Mouse (Mus musculus): ENCODE results near the gene Anks1. TPM values are rescaled to one million over a fixed set of nuclear protein-coding genes. Genes with fewer than 3 reads are reported as not detected.
A peak's percentile ranks its signal among the peaks of the same experiment; 100 is the strongest.

The Anks1 gene
- total and polyA plus RNA-seq, 2 experiments, result 8.8 to 10.0 TPM

DNA sequence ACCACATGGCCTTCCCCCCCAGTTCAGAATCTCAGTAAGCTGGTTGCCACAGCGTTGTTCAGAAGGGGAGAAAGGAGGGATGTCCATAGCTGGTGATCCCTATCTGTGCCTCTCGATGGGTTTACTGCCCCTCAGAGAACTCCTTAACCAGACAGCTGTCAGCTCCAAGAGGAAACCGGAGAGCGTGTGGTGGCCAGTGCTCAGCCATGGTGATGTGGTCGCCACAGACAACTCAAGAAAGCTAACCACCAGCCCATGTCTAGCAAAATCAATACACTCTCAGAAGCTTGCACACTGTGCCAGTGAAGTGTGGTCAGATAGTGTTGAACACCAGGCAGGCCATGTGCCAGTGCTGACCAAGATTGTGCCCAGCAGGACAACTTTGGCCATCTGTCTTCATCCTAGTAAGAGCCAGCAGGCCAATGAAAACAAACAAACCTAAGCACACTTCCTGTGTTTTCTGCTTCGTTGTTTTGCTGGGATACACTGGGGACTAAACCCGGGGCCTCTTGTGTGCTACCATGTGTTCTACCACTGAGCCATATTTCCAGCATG is 73.7 kb downstream of the Anks1 start:
- no peak overlapping the region for H3K9ac ChIP-seq (ENCODE audit: low read depth, low read length)
- no peak overlapping the region for H3K4me3 ChIP-seq (ENCODE audit: insufficient read depth, low read depth, low read length)
- 70% methylated on average over 7 of the region's 7 CpGs for WGBS
- TF ChIP-seq CTCF (IDR thresholded peaks at IDR 0.05; ENCODE audit: low read depth, low read length), result no peak
- no peak for TF ChIP-seq POLR2A (IDR thresholded peaks at IDR 0.05; ENCODE audit: extremely low read depth, insufficient read depth, low read length)
- H3K27ac ChIP-seq (replicated peaks; ENCODE audit: insufficient read depth, low read depth, low read length), result no peak overlapping the region
- DNase-seq (ENCODE audit: extremely low read depth, low read depth, low spot score), result peak; percentile 62
- H3K4me1 ChIP-seq (ENCODE audit: control insufficient read depth, insufficient read depth, low read length), result no peaks in the 10 kb centered on the region; the same call in 1 of the 2 replicates
- H3K27me3 ChIP-seq (ENCODE audit: control insufficient read depth, insufficient read depth, low read length), result no peaks in the 10 kb centered on the region
- peaks cover 6% of the 10 kb centered on the region; the same call in 1 of the 2 replicates for H3K36me3 ChIP-seq (ENCODE audit: control insufficient read depth, insufficient read depth, low read length)
- H3K79me2 ChIP-seq (ENCODE audit: control insufficient read depth, insufficient read depth, low read length), result no peaks in the 10 kb centered on the region

DNA sequence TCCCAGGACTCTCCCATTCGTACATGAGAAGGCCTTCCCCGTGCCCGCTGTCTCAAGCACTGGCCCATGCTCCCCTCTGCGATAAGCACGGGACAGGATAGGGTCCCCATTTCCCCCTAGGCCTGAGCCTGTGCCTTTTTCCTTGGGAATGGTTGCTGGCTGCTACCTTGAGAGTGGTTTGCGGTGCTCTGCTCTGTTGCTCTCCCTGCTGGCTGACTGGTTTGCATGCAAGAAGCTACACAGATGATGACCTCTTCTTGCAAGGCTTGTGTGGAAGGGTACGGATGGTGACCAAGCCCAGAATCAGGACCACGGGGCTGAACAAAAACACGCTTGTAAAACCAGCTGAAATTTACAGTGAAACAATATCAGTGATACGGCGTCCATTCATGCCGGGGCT is 75.3 kb downstream of the Anks1 start:
- Histone ChIP-seq H3K4me1 (ENCODE audit: control insufficient read depth, insufficient read depth, low read length) (no peaks in the 10 kb centered on the region; the same call in 1 of the 2 replicates), H3K27me3 (ENCODE audit: control insufficient read depth, insufficient read depth, low read length) (no peaks in the 10 kb centered on the region), H3K9ac (ENCODE audit: low read depth, low read length) (no peak overlapping the region), H3K79me2 (ENCODE audit: control insufficient read depth, insufficient read depth, low read length) (no peaks in the 10 kb centered on the region), H3K27ac (replicated peaks; ENCODE audit: insufficient read depth, low read depth, low read length) (no peak overlapping the region), H3K4me3 (ENCODE audit: insufficient read depth, low read depth, low read length) (no peak overlapping the region), H3K36me3 (ENCODE audit: control insufficient read depth, insufficient read depth, low read length) (peaks cover 6% of the 10 kb centered on the region; the same call in 1 of the 2 replicates)
- WGBS, result 96% methylated on average over 12 of the region's 12 CpGs
- DNase-seq (ENCODE audit: extremely low read depth, low read depth, low spot score), result no peak
- TF ChIP-seq POLR2A (IDR thresholded peaks at IDR 0.05; ENCODE audit: extremely low read depth, insufficient read depth, low read length) (no peak), CTCF (IDR thresholded peaks at IDR 0.05; ENCODE audit: low read depth, low read length) (0 out of 2 replicates have a peak, but pooled peaks have one; percentile 16)

DNA sequence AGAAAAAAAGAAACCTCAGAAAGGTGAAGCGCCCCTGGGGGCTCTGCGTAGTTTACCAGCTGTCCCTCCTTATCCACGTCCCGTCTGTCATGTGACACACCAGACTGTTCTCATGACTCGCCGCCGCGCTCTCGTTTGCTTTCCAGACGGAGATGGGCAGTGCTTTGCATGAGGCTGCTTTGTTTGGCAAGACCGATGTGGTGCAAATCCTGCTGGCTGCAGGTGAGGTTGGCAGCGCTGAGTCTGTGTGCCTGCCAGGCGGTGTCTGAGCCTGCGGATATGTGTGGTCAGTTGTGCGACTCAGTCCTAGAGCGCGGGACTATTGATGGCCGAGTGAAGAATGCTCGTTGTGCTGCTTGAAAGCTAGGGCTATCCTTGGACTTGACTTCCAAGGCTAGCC is 77.0 kb downstream of the Anks1 start:
- Histone ChIP-seq H3K79me2 (ENCODE audit: control insufficient read depth, insufficient read depth, low read length) (no peaks in the 10 kb centered on the region), H3K27ac (replicated peaks; ENCODE audit: insufficient read depth, low read depth, low read length) (no peak overlapping the region), H3K4me3 (ENCODE audit: insufficient read depth, low read depth, low read length) (no peak overlapping the region), H3K27me3 (ENCODE audit: control insufficient read depth, insufficient read depth, low read length) (no peaks in the 10 kb centered on the region), H3K4me1 (ENCODE audit: control insufficient read depth, insufficient read depth, low read length) (no peaks in the 10 kb centered on the region; the same call in 1 of the 2 replicates), H3K9ac (ENCODE audit: low read depth, low read length) (no peak overlapping the region), H3K36me3 (ENCODE audit: control insufficient read depth, insufficient read depth, low read length) (peaks cover 6% of the 10 kb centered on the region; the same call in 1 of the 2 replicates)
- 86% methylated on average over 19 of the region's 19 CpGs for WGBS
- no peak for TF ChIP-seq POLR2A (IDR thresholded peaks at IDR 0.05; ENCODE audit: extremely low read depth, insufficient read depth, low read length)
- TF ChIP-seq CTCF (IDR thresholded peaks at IDR 0.05; ENCODE audit: low read depth, low read length), result no peak
- no peak for DNase-seq (ENCODE audit: extremely low read depth, low read depth, low spot score)

DNA sequence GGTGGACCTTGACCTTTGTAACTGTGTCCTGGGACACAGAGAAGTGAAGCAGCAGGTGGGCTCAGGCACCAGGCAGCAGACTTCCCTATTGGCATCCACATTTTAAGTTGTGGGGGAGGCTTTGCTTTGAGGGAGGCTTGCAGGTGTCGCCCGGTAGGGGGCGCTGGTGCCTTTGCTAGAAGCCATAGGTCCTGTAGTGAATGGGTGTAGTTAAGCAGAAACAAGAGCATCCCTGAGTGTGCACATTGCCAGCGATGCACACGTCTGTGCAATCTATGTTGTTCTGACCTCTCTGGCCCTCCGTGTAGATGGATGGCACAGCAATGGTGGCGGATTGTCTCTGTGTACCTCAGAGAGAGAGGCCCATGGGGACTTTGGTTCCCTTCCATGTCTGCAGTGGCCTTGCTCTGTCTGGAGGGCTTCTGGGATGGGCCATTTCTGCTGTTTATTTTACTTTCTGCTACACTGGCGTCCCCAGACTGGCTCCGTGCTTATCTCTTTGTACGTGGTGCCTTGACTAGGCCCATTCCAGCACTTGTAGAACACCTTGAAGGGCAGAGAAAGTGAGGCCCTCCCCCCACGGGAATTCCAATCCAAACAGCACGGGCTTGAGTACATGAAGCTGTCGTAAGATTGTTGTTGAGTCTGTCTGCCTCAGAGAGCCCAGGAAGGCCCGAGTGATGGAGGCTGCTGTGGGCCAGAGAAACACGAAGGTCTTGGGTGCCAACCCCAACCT is 80.9 kb downstream of the Anks1 start:
- Histone ChIP-seq H3K79me2 (ENCODE audit: control insufficient read depth, insufficient read depth, low read length) (no peaks in the 10 kb centered on the region), H3K36me3 (ENCODE audit: control insufficient read depth, insufficient read depth, low read length) (peaks cover 8% of the 10 kb centered on the region; the same call in 1 of the 2 replicates), H3K27me3 (ENCODE audit: control insufficient read depth, insufficient read depth, low read length) (no peaks in the 10 kb centered on the region), H3K4me1 (ENCODE audit: control insufficient read depth, insufficient read depth, low read length) (no peaks in the 10 kb centered on the region), H3K9ac (ENCODE audit: low read depth, low read length) (no peak overlapping the region), H3K27ac (replicated peaks; ENCODE audit: insufficient read depth, low read depth, low read length) (no peak overlapping the region), H3K4me3 (ENCODE audit: insufficient read depth, low read depth, low read length) (no peak overlapping the region)
- no peak for TF ChIP-seq POLR2A (IDR thresholded peaks at IDR 0.05; ENCODE audit: extremely low read depth, insufficient read depth, low read length)
- peak; percentile 97 for TF ChIP-seq CTCF (IDR thresholded peaks at IDR 0.05; ENCODE audit: low read depth, low read length)
- peak; percentile 54 for DNase-seq (ENCODE audit: extremely low read depth, low read depth, low spot score)
- WGBS, result 48% methylated on average over 15 of the region's 15 CpGs

DNA sequence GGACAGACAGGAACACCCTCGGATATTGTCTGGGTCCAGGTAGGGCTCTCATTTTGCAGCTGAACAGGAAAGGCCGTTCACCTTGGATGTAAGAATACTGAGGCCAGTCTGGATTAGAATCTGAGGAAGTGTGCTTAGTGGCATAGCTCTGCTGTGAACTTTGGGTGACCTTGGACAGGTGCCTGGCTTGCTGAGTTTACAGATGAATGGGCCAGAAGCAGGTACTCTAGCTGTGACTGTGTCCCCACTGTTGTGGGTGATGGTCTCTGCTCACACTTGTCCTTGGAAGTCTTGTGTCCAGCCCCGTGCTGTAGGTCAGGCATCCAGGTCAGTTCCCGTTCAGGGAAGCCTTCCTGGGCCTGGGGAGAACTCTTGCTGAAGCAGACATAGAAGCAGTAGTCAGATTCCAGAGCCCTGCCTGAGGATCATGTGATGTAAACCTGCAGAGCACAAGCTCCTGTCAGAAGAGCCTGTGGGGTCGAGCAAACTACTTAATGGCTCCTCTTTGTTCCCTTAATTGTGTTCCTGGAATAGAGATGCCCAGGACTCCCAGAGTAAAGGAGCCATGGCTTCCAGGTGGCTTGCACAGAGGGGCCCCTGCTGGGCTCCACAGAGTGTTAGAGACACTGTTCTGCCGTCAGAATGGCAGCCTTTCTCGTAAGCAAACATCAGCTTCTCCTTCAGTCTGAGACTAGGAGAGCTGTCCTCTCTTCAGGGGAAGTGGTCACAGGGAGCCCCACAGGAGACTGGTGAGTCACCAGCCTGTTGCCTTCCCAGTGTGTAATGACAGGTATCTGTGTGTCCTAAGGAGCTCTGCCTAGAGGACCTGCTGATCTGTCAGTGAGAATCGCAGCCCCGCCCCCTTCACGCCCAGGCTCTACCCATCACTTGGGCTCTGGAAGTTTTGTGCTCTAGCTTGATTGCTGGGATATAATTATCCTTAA is 85.2 kb downstream of the Anks1 start:
- H3K27me3 ChIP-seq (ENCODE audit: control insufficient read depth, insufficient read depth, low read length), result no peaks in the 10 kb centered on the region
- TF ChIP-seq POLR2A (IDR thresholded peaks at IDR 0.05; ENCODE audit: extremely low read depth, insufficient read depth, low read length) (no peak), CTCF (IDR thresholded peaks at IDR 0.05; ENCODE audit: low read depth, low read length) (no peak)
- no peak overlapping the region for H3K9ac ChIP-seq (ENCODE audit: low read depth, low read length)
- no peak overlapping the region for H3K27ac ChIP-seq (replicated peaks; ENCODE audit: insufficient read depth, low read depth, low read length)
- peak; percentile 64 for DNase-seq (ENCODE audit: extremely low read depth, low read depth, low spot score)
- peaks cover 2% of the 10 kb centered on the region; the same call in 1 of the 2 replicates for H3K36me3 ChIP-seq (ENCODE audit: control insufficient read depth, insufficient read depth, low read length)
- H3K79me2 ChIP-seq (ENCODE audit: control insufficient read depth, insufficient read depth, low read length), result no peaks in the 10 kb centered on the region
- H3K4me3 ChIP-seq (ENCODE audit: insufficient read depth, low read depth, low read length), result no peak overlapping the region
- peaks cover 4% of the 10 kb centered on the region for H3K4me1 ChIP-seq (ENCODE audit: control insufficient read depth, insufficient read depth, low read length)
- WGBS, result 67% methylated on average over 10 of the region's 10 CpGs

Measured in liver, adult 2 months (tissue).